Mouse (Mus musculus) ovary, postnatal 36 days (tissue): ENCODE measurements around the gene C1rb.
"Not testable (repeated sequence)": the region's sequence is repeated elsewhere in the genome, so short reads cannot be mapped to it uniquely, and the experiment has no call there.

ENCODE experiments used
- DNase-seq: peaks from one replicate; pipeline ENCODE4 v3.0.0; 2022; ENCODE audit warnings: low spot score, mixed read lengths

C1rb gene

DNA sequence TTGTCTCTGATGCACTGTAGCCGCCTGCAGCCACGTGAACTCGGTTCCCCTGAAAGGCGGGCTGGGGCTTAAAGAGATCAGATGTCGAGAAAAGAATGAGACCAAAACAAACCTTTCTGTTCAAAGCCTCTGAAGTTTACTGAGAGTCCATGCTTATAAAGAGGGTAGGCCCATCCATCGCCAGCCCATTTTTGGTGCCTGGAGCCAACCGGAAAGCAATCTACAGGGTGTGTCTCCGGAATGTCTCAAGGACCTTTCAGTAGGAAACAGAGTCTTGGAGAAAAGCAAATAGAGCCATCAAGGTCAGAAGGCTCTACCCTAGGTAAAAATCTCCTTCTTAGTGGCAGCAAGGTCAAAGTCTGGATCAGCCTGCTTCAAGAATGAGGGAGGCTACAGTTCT lies 23.0 kb downstream of the C1rb start:
- DNase-seq = no peak

DNA sequence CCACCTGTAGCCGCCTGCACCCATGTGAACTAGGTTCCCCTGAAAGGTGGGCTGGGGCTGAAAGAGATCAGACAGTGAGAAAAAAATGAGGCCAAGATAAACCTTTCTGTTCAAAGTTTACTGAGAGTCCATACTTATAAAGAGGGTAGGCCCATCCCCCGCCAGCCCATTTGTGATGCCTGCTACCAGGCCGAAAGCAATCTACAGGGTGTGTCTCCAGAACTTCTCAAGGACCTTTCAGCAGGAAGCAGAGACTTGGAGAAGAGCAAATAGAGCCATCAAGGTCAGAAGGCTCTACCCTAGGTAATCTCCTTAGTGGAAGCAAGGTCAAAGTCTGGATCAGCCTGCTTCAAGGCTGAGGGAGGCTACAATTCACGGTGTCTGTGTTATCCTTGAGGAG lies 31.9 kb downstream of the C1rb start:
- DNase-seq = no peak

DNA sequence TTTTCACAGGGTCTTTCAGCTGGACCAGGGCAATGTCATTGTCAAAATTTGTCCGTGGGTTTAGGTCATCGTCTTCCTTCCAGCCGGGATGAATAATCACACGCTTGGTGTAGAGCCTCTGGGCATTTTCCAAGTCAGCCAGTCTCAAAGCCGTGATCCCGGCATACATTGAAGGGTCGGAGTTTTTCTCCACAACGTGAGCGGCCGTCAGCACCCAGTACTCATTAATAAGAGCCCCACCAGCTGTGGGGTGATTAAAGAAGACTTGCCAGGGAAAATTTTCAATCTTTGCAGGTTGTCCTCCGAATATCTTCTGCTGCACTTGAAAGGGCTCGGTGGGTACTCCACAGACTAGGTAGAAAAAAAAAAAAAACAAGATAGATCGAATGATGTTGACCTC lies 55.5 kb downstream of the C1rb start:
- no peak for DNase-seq

DNA sequence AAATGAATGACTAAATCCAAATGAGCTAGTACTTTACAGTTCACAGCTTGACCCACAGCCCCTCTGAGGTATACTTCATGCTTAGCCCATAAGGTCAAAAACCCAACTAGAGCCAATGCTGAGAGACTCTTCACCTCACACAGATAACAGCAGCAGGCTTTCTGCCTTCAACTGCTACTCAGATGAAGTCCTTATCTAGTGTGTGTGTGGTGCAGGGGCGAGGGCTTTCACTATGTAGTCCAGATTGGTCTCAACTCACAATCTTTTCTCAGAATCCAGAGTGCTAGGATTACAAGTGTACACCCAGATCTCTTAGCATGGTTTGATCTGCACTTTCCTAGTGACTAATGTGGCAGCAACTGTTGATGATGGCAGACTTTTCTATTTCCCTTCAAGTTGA lies 56.1 kb downstream of the C1rb start:
- not testable (repeated sequence) for DNase-seq

DNA sequence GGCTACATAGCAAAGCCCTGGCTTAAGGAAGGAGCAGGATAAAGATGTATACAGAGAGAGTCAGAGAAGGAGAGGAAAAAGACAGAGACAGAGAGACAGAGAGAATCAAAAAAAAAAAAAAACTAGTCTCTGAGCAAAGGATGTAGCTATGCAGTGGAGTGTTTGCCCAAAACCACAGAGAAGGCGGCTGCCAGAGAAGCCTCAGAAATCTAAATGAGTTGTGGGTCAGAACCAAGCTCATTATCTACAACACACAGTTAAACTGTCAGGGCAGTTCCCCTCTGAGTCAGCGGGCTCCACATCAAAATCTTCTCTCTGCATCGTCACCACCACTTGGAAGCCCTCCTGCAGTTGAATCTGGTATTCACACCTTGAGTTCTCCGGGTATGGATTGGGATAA lies 60.7 kb downstream of the C1rb start:
- no peak for DNase-seq
